Mouse (Mus musculus) testis, adult 2 months (tissue): ENCODE measurements around the gene Tenm4. TPM values are rescaled to one million over a fixed set of nuclear protein-coding genes. Genes with fewer than 3 reads are reported as not detected.

ENCODE experiments used
- H3K27ac ChIP-seq: fragments of 200-500 bp; 2 replicates; pipeline ENCODE4 v1.5.1; 2012; ENCODE audit warnings: low read depth, low read length; ENCODE audit not compliant: control insufficient read depth, insufficient read depth
- H3K27me3 ChIP-seq: fragments of 200-500 bp; 2 replicates; pipeline ENCODE4 v1.6.1; 2012; ENCODE audit warnings: mild to moderate bottlenecking, low read length, moderate library complexity; ENCODE audit not compliant: control insufficient read depth, insufficient read depth
- H3K36me3 ChIP-seq: fragments of 200-500 bp; 2 replicates; pipeline ENCODE4 v1.6.1; 2012; ENCODE audit warnings: mild to moderate bottlenecking, low read length; ENCODE audit not compliant: control insufficient read depth, insufficient read depth
- H3K4me1 ChIP-seq: fragments of 200-500 bp; 2 replicates; pipeline ENCODE4 v1.6.1; 2012; ENCODE audit warnings: low read length; ENCODE audit not compliant: control insufficient read depth, insufficient read depth
- H3K4me3 ChIP-seq: fragments of 200-500 bp; 2 replicates; pipeline ENCODE4 v1.5.1; 2012; ENCODE audit warnings: low read depth, mild to moderate bottlenecking, low read length, moderate library complexity, mixed read lengths; ENCODE audit not compliant: control insufficient read depth
- CTCF ChIP-seq: fragments of 200-500 bp; IDR thresholded peaks from 2 replicates; pipeline ENCODE4 v1.5.1; 2012; ENCODE audit warnings: low read depth, mild to moderate bottlenecking, inconsistent platforms, low read length, moderate library complexity; ENCODE audit not compliant: control insufficient read depth, insufficient read depth, insufficient replicate concordance
- POLR2A ChIP-seq: fragments of 200-500 bp; IDR thresholded peaks from 2 replicates; pipeline ENCODE4 v1.6.1; 2012; ENCODE audit warnings: low read depth, mild to moderate bottlenecking, inconsistent platforms, low read length, moderate library complexity; ENCODE audit not compliant: control insufficient read depth
- polyA plus RNA-seq: library from polyadenylated mRNA; depleted of rRNA; stranded (reverse); fragments of >200 nt; gene quantifications from 2 replicates; pipeline ENCODE4 v1.2.3, GENCODE M21; 2012

The Tenm4 gene
- polyA plus RNA-seq, 1 experiment = 2.3 TPM

DNA sequence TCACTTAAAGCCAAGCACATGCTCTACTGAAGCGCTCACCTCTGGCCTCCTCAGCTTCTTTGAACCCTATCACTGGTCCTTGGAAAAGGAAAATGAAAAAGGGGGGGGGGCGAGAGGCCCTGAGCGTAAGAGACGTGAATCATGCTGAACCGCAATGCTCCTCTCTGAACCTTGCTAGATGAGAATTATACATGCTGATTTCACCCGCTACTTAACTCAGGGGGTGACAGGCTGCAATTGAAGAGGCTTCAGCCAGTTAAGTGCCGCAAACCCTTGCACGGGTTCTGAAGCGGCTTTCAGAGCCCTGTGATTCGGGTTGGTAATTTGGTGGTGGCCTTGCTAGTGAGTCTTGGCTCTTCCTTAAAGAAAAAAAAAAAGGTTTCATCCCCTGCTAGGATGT, 106.5 kb downstream of the Tenm4 start:
- Histone ChIP-seq H3K4me1 (no peaks in the 10 kb centered on the region), H3K27ac (no peak overlapping the region), H3K27me3 (no peaks in the 10 kb centered on the region), H3K36me3 (no peaks in the 10 kb centered on the region), H3K4me3 (no peak overlapping the region)
- TF ChIP-seq CTCF (no peak), POLR2A (no peak)

DNA sequence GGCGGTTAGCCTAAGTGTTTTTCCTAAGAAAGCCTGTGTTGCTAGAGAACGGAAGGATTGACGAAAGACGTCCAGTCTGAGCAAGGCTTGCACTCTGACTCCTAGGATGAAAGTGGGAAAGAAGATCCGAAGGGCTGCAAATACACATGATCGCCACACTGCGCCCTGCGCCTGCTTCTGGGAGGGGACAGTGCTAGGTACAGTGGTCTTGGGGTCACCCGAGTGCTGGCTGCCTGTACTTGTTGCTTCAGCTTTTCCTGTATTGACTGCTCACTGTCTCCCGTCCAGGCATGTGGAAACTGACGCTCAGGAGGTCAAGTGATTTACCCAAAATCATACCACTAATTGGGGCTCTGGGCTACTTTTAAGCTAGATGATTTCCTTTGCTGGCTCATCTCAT, 107.3 kb downstream of the Tenm4 start:
- Histone ChIP-seq H3K36me3 (no peaks in the 10 kb centered on the region), H3K27ac (no peak overlapping the region), H3K4me1 (no peaks in the 10 kb centered on the region), H3K4me3 (no peak overlapping the region), H3K27me3 (no peaks in the 10 kb centered on the region)
- TF ChIP-seq POLR2A = no peak
- TF ChIP-seq CTCF = no peak

DNA sequence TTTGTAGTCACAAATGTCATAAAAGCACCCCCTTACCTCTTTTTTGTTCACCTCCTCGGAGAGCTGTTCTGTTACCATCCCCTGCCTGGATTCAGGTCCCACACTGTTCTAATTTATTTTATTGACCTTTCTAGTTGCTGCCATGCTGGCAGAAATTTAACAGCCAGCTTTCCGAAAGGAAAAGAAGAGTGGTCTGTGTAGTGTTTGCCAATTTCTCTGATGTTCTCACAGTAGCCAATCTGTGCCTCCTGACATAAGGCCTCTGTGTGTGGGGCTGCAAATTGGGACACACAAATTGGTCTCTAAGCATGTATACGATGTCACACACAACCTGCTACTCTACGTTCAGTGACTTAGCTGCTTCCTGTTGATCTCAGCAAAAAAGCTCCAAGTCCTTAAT, 109.7 kb downstream of the Tenm4 start:
- Histone ChIP-seq H3K4me1 (no peaks in the 10 kb centered on the region), H3K27ac (no peak overlapping the region), H3K27me3 (no peaks in the 10 kb centered on the region), H3K4me3 (no peak overlapping the region), H3K36me3 (no peaks in the 10 kb centered on the region)
- no peak for TF ChIP-seq POLR2A
- no peak for TF ChIP-seq CTCF

DNA sequence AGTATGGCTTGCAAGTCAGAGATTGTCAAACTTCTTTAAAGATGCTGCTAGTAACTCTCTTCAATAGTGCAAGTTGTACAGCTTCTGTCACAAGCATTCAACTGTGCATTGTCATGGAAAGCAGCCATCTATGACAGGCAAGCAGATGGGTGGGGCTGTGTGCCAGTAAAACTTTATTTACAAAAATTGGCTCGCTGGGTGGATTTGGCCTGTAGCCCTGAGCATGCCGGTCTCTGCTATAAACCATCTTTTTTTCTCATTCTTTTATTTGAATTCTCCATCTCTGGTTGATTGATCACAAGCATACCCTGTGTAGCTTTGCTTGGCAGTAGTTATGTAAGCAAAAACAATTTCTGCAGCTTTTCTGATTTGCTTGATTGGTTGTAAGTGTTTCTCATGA, 119.5 kb downstream of the Tenm4 start:
- no peaks in the 10 kb centered on the region for H3K36me3 ChIP-seq
- no peak overlapping the region for H3K27ac ChIP-seq
- H3K27me3 ChIP-seq = no peaks in the 10 kb centered on the region
- H3K4me1 ChIP-seq = no peaks in the 10 kb centered on the region
- H3K4me3 ChIP-seq = no peak overlapping the region
- TF ChIP-seq POLR2A = no peak
- TF ChIP-seq CTCF = no peak

DNA sequence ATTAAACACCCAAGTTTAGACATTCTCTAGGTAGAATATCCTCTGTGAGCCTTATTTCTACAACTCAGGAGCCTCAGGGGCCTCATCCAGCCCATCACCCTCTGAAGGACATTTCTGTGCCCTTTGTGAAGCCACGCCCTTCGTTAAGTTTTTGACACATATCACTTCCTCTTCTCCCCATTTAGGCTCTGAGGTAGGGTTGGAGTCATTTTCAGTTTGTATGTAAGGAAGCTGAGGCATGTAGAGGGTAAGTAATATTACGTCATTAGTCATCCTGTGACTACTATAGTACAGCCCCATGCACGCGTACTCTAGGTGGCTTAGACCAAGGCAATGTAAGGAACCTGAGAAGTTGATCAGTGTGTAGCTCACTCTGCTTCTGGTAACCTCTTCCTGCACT, 124.9 kb downstream of the Tenm4 start:
- Histone ChIP-seq H3K36me3 (no peaks in the 10 kb centered on the region), H3K4me1 (no peaks in the 10 kb centered on the region)
- TF ChIP-seq POLR2A = no peak

DNA sequence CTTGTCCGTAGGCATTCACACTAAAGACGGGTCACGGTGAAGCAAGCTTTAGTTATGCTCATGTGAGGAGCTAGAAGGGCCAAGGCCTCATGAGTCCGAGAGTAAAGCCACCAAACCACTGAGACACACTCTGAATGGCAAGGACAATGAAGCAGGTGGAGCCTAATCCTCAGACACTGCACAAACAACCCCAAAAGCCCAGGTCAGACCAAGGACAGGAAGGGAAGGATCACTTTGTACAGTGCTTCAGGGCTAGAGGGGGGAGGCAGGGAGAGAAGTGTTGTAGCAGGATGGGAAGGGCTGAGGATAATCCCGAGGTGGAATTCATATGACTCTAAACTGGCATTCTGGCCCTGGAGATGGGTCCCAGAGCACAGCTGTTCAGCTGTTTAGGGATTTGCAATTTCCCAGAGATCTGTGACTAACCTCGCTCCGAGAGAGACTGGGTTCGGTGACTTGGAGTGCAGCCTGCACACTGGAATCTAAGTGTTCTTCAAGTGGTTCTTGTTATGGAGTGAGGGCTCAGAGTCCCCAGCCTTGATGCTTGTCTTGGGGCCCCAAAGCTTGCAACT, 129.9 kb downstream of the Tenm4 start:
- H3K4me3 ChIP-seq = no peak overlapping the region
- no peaks in the 10 kb centered on the region for H3K36me3 ChIP-seq
- no peaks in the 10 kb centered on the region for H3K4me1 ChIP-seq
- no peaks in the 10 kb centered on the region for H3K27me3 ChIP-seq
- TF ChIP-seq CTCF (no peak), POLR2A (no peak)
- H3K27ac ChIP-seq = no peak overlapping the region

More for the DNA sequence above, 124.9 kb downstream of the Tenm4 start:
- Histone ChIP-seq H3K4me3 (no peak overlapping the region), H3K27ac (no peak overlapping the region), H3K27me3 (no peaks in the 10 kb centered on the region)

DNA sequence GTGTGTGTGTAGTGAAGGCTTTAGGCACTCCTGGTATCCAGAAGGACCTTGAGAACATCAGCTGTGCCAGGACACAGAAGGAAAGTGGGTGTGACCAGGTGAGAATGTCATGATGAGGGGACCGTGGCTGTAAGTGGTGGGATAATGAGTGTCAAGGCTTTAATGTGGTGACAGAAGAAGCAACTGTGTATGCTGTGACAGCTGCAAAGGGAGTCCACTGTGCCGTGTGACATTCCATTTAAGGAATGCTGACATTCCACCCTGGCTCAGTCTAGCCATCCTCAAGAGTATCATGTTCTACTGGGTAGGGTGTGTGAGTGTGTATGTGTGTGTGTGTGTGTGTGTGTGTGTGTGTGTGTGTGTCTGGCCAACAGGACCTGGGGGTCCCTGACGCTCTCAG, 130.8 kb downstream of the Tenm4 start:
- Histone ChIP-seq H3K36me3 (no peaks in the 10 kb centered on the region), H3K27ac (no peak overlapping the region), H3K4me1 (no peaks in the 10 kb centered on the region), H3K4me3 (no peak overlapping the region), H3K27me3 (no peaks in the 10 kb centered on the region)
- no peak for TF ChIP-seq CTCF
- TF ChIP-seq POLR2A = no peak

DNA sequence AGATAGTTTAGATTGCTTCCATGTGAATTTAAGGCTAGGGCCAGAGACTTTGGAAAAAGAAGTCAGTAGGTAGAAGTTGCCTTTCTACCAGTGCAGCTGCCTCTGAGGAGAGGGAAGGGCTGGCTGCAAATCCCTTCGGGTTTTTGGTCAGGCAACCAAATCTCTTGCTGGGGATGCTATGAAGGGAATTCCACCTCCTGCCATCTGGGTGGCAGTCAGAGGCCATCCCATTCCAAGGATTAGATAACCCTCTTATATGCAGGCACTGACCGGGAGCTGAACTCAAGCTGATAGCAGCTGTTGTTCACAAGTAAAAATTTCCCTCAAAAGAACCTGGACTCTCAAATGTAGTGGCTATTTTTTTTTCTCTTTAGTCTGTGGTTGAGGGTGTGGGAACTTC, 132.9 kb downstream of the Tenm4 start:
- Histone ChIP-seq H3K36me3 (no peaks in the 10 kb centered on the region), H3K27ac (no peak overlapping the region), H3K4me3 (no peak overlapping the region), H3K4me1 (no peaks in the 10 kb centered on the region), H3K27me3 (no peaks in the 10 kb centered on the region)
- no peak for TF ChIP-seq CTCF
- no peak for TF ChIP-seq POLR2A
